Mouse (Mus musculus): Measurements from ENCODE around the gene Klc2. TPM values are rescaled to one million over a fixed set of nuclear protein-coding genes. Genes with fewer than 3 reads are reported as not detected.

Klc2 gene
- polyA plus RNA-seq, 1 experiment: 0.52 TPM

- Histone ChIP-seq H3K36me3 (ENCODE audit: control insufficient read depth) (no peaks in the 10 kb centered on the region), H3K4me3 (replicated peaks) (no peak overlapping the region), H3K27me3 (ENCODE audit: control insufficient read depth) (no peaks in the 10 kb centered on the region; the same call in 1 of the 2 replicates), H3K9me3 (ENCODE audit: control insufficient read depth, low read length) (no peaks in the 10 kb centered on the region), H3K4me1 (ENCODE audit: control insufficient read depth) (peaks cover 58% of the 10 kb centered on the region)
- no peak for TF ChIP-seq TAL1 (IDR thresholded peaks at IDR 0.05; ENCODE audit: low read length)
- no peak for TF ChIP-seq GATA1 (IDR thresholded peaks at IDR 0.05; ENCODE audit: low read length)
These were observed 57.7 kb downstream of the Klc2 start for GRCm38 (mm10) chr19:5060365-5061330.

GRCm38 (mm10) chr19:5058801-5059771 lies 59.3 kb downstream of the Klc2 start:
- Histone ChIP-seq H3K27me3 (ENCODE audit: control insufficient read depth) (peaks cover 7% of the 10 kb centered on the region; the same call in 1 of the 2 replicates), H3K36me3 (ENCODE audit: control insufficient read depth) (no peaks in the 10 kb centered on the region), H3K4me1 (ENCODE audit: control insufficient read depth) (peaks cover 51% of the 10 kb centered on the region), H3K4me3 (replicated peaks) (no peak overlapping the region), H3K9me3 (ENCODE audit: control insufficient read depth, low read length) (no peaks in the 10 kb centered on the region)
- no peak for TF ChIP-seq TAL1 (IDR thresholded peaks at IDR 0.05; ENCODE audit: low read length)
- TF ChIP-seq GATA1 (IDR thresholded peaks at IDR 0.05; ENCODE audit: low read length): no peak

DNA sequence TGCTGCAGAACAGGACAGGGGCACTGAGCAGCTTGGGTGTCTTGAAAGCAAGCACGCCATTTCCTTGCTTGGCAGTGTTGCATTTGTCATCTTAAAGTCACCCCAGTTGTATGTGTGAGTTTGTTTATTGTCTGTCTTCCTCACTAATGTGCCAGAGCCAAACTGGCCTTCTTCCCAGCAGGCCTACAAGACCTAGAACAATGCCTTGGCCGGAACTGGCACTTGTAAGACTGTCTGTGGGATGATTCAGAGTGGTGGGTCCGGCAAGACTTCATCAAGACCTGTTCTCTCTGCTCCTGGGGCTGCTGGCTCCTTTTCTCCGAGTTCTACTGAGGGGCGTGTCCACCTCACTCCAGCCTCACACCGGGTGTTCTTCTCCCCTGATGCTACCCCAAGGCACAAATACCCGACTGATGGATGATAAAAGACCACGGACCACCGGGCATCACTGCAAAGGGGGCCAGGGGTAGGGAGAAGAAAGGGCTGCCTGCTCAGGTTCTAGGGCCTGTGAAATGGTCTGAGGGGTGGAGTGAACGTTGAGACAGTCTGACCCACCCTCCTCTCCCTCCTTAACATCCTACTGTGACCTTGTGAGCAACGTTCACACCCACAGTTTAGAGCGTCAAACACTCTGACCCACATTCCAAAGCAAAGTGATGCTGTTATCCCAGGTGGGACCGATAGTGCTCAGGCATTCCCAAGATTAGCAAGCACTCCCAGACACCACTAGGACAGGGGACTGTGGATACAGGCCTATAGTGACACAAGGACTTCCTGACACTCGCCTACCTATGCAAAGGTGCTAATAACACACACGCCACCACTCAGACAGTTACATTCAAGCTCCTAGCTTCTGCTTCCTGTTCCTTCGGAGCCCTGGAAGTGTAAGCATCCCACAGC lies 60.2 kb downstream of the Klc2 start:
- Histone ChIP-seq H3K36me3 (ENCODE audit: control insufficient read depth) (no peaks in the 10 kb centered on the region), H3K4me3 (replicated peaks) (no peak overlapping the region), H3K4me1 (ENCODE audit: control insufficient read depth) (peaks cover 55% of the 10 kb centered on the region), H3K9me3 (ENCODE audit: control insufficient read depth, low read length) (no peaks in the 10 kb centered on the region), H3K27me3 (ENCODE audit: control insufficient read depth) (peaks cover 16% of the 10 kb centered on the region)
- TF ChIP-seq GATA1 (IDR thresholded peaks at IDR 0.05; ENCODE audit: low read length): no peak
- no peak for TF ChIP-seq TAL1 (IDR thresholded peaks at IDR 0.05; ENCODE audit: low read length)

Other genes with a start within 250 kb of the Klc2 start
- gene Actn3, start 240.7 kb downstream of the Klc2 start, polyA plus RNA-seq (2012): 0.07 and 0.20 TPM in 2 replicates
- gene Zdhhc24, start 239.9 kb downstream of the Klc2 start, polyA plus RNA-seq (2012): 1.1 and 1.2 TPM in 2 replicates
- 0.33 and 0.50 TPM in 2 replicates for gene Bbs1, start 211.9 kb downstream of the Klc2 start, polyA plus RNA-seq (2012)
- gene Dpp3, start 190.3 kb downstream of the Klc2 start, polyA plus RNA-seq (2012): 4.8 and 6.0 TPM in 2 replicates
- gene Peli3, start 175.4 kb downstream of the Klc2 start, polyA plus RNA-seq (2012): not detected in 2 replicates
- 5.3 and 5.9 TPM in 2 replicates for gene Mrpl11, start 156.4 kb downstream of the Klc2 start, polyA plus RNA-seq (2012)
- gene Npas4, start 128.2 kb downstream of the Klc2 start, polyA plus RNA-seq (2012): not detected in 2 replicates
- gene Slc29a2, start 94.7 kb downstream of the Klc2 start, polyA plus RNA-seq (2012): 0.02 and 0.03 TPM in 2 replicates
- gene B4gat1, start 79.7 kb downstream of the Klc2 start, polyA plus RNA-seq (2012): 0.09 and 0.15 TPM in 2 replicates
- gene AC124502.3, start 79.7 kb downstream of the Klc2 start, polyA plus RNA-seq (2012): 0.03 and 0.04 TPM in 2 replicates
- gene Brms1, start 77.2 kb downstream of the Klc2 start, polyA plus RNA-seq (2012): 4.1 and 7.0 TPM in 2 replicates
- gene Rin1, start 68.1 kb downstream of the Klc2 start, polyA plus RNA-seq (2012): 0.03 and 0.13 TPM in 2 replicates
- gene Cd248, start 50.5 kb downstream of the Klc2 start, polyA plus RNA-seq (2012): 0.06 and 0.11 TPM in 2 replicates
- gene Tmem151a, start 33.0 kb downstream of the Klc2 start, polyA plus RNA-seq (2012): 0.02 TPM in 1 of 2 replicates, not detected in the other
- 0.79 and 0.94 TPM in 2 replicates for gene Yif1a, start 30.0 kb downstream of the Klc2 start, polyA plus RNA-seq (2012)
- 0.12 and 0.17 TPM in 2 replicates for gene Cnih2, start 20.0 kb downstream of the Klc2 start, polyA plus RNA-seq (2012)
- 16.9 and 17.0 TPM in 2 replicates for gene Rab1b, start 11.5 kb downstream of the Klc2 start, polyA plus RNA-seq (2012)
- gene Pacs1, start 154.6 kb upstream of the Klc2 start, polyA plus RNA-seq (2012): 2.6 and 2.7 TPM in 2 replicates
- 23.0 and 27.9 TPM in 2 replicates for gene Sf3b2, start 176.9 kb upstream of the Klc2 start, polyA plus RNA-seq (2012)
- gene Gal3st3, start 179.8 kb upstream of the Klc2 start, polyA plus RNA-seq (2012): not detected in 2 replicates
- gene Catsper1, start 217.2 kb upstream of the Klc2 start, polyA plus RNA-seq (2012): not detected in 2 replicates
- gene Cst6, start 231.0 kb upstream of the Klc2 start, polyA plus RNA-seq (2012): not detected in 2 replicates
- gene Eif1ad, start 248.2 kb upstream of the Klc2 start, polyA plus RNA-seq (2012): 4.6 and 4.7 TPM in 2 replicates
- gene Banf1, start 248.6 kb upstream of the Klc2 start, polyA plus RNA-seq (2012): 15.6 and 21.7 TPM in 2 replicates